Mouse (Mus musculus): Measurements from ENCODE around the gene Cd24a.

- TF ChIP-seq E2F4 (IDR thresholded peaks at IDR 0.05; ENCODE audit: insufficient read depth), result no peak
- TF ChIP-seq POLR2A (IDR thresholded peaks at IDR 0.05; ENCODE audit: insufficient read length, low read depth), result peak; percentile 55
- TF ChIP-seq MYOG (IDR thresholded peaks at IDR 0.05; ENCODE audit: control insufficient read depth in 1 of 3, insufficient read depth in 1 of 3, insufficient read length in 2 of 3, low read depth in 2 of 3), result no peak
- peak; percentile 43 for TF ChIP-seq POLR2AphosphoS2 (IDR thresholded peaks at IDR 0.05; ENCODE audit: insufficient read length, low read depth)
- TF ChIP-seq MYOD1 (IDR thresholded peaks at IDR 0.05; ENCODE audit: control insufficient read depth in 1 of 3, insufficient read length in 2 of 3, low read depth in 2 of 3), result no peak
- TF ChIP-seq TCF12 (IDR thresholded peaks at IDR 0.05; ENCODE audit: insufficient read depth, poor library complexity, severe bottlenecking), result no peak
- no peak for TF ChIP-seq CEBPB (IDR thresholded peaks at IDR 0.05; ENCODE audit: insufficient read depth, poor library complexity, severe bottlenecking)
- TF ChIP-seq USF1 (IDR thresholded peaks at IDR 0.05; ENCODE audit: low read depth), result no peak
- TF ChIP-seq TCF3 (IDR thresholded peaks at IDR 0.05; ENCODE audit: insufficient read length, low read depth), result no peak
Measured at GRCm38 (mm10) chr10:43578754-43579380, 783 bp downstream of the Cd24a start.

All from myocyte (in vitro differentiated cells).